Mouse (Mus musculus) cerebellum, adult 2 months (tissue): ENCODE results near the gene Rgl1.

Experiments used
- CTCF ChIP-seq: fragments of 200-500 bp; IDR thresholded peaks from 2 replicates; pipeline ENCODE4 v1.5.1; 2011; ENCODE audit warnings: low read depth, mild to moderate bottlenecking, control low read depth, low read length, moderate library complexity, borderline replicate concordance; ENCODE audit not compliant: insufficient read depth
- POLR2A ChIP-seq: fragments of 200-500 bp; IDR thresholded peaks from 2 replicates; pipeline ENCODE4 v1.6.1; 2011; ENCODE audit warnings: low read length, control low read depth, borderline replicate concordance; ENCODE audit not compliant: insufficient read depth

DNA sequence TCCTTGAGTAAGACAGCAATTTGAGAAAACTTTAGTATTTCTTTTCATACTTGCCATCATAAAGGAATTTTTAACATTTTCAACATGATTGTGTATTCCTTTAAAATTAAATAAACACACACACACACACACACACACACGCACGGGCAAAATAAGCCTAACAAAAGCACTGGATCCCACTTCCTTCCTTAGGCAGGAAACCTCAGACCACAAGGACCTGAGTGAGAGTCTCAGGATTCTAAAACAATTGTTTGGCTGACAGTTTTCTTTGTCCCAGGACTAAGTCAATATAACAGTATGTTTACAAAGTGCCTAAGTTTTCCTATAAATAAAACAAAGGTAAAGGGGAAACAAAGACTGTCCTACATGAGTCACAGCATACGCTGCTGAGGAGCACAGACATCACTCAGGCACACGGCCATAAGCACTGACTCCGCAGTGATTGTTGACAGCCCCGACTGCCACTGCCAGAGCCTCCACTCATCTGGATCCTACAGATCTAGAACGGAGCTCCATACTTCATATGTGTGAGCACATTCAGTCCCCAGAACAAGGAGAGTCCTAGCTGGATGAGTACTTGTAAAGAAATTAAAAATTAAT lies 180.7 kb downstream of the Rgl1 start:
- TF ChIP-seq CTCF (no peak), POLR2A (no peak)
